Mouse (Mus musculus) stomach, embryonic 15.5 days (tissue): ENCODE measurements at regions not wholly inside any gene's neighbourhood (a gene's known extent, or its start where the extent isn't known, plus 50 kb on each side); places are given as distances from the start of the nearest gene placed in this dataset. TPM values are rescaled to one million over a fixed set of nuclear protein-coding genes. Genes with fewer than 3 reads are reported as not detected.
"Not testable (repeated sequence)": the region's sequence is repeated elsewhere in the genome, so short reads cannot be mapped to it uniquely, and the experiment has no call there.

Source experiments
- ATAC-seq: fragments of 200-750 bp; cut with Nextera tagmentation; 2 replicates; pipeline ENCODE4 v1.8.0; 2017; ENCODE audit warnings: low read depth, moderate number of reproducible peaks, moderate TSS enrichment; ENCODE audit not compliant: insufficient read depth, low FRiP score
- H3K27ac ChIP-seq: fragments of 300-500 bp; sonication (generic); 2 replicates; pipeline ENCODE4 v1.5.1; 2015; ENCODE audit warnings: mild to moderate bottlenecking, inconsistent platforms
- H3K27me3 ChIP-seq: fragments of 300-500 bp; sonication (generic); replicated peaks from 2 replicates; pipeline ENCODE4 v1.6.1; 2015; ENCODE audit warnings: inconsistent platforms
- H3K36me3 ChIP-seq: fragments of 300-500 bp; sonication (generic); 2 replicates; pipeline ENCODE4 v1.6.1; 2015; ENCODE audit warnings: inconsistent platforms
- H3K4me1 ChIP-seq: fragments of 300-500 bp; sonication (generic); 2 replicates; pipeline ENCODE4 v1.6.1; 2015; ENCODE audit warnings: inconsistent platforms
- H3K4me2 ChIP-seq: fragments of 300-500 bp; sonication (generic); 2 replicates; pipeline ENCODE4 v1.6.1; 2015; ENCODE audit warnings: mild to moderate bottlenecking, inconsistent platforms
- H3K4me3 ChIP-seq: fragments of 300-500 bp; sonication (generic); replicated peaks from 2 replicates; pipeline ENCODE4 v1.5.1; 2015; ENCODE audit warnings: inconsistent platforms
- H3K9ac ChIP-seq: fragments of 300-500 bp; sonication (generic); 2 replicates; pipeline ENCODE4 v1.6.1; 2015; ENCODE audit warnings: inconsistent platforms
- H3K9me3 ChIP-seq: fragments of 300-500 bp; sonication (generic); 2 replicates; pipeline ENCODE4 v1.6.1; 2016; ENCODE audit warnings: inconsistent platforms
- WGBS: fragments of 180-500 bp; shearing (Covaris S2); methylation state at CpG from one replicate; pipeline ENCODE4 v1.1.7; 2015; 5-methylcytosine and 5-hydroxymethylcytosine counted together
- microRNA-seq: library from miRNA; unstranded; fragments of <30 nt; microRNA quantifications from one replicate; pipeline ENCODE4, GENCODE M21; 2016

- no peak overlapping the region for H3K4me3 ChIP-seq
- WGBS: 53% methylated on average over 3 of the region's 3 CpGs
- no peaks in the 10 kb centered on the region for H3K36me3 ChIP-seq
- H3K4me1 ChIP-seq: no peaks in the 10 kb centered on the region
- ATAC-seq: no peak
- no peaks in the 10 kb centered on the region for H3K27me3 ChIP-seq
- no peaks in the 10 kb centered on the region for H3K9me3 ChIP-seq
- H3K9ac ChIP-seq: no peak overlapping the region
- no peak overlapping the region for H3K27ac ChIP-seq
- no peak overlapping the region for H3K4me2 ChIP-seq
Measured at GRCm38 (mm10) chr14:96681740-96682139, 162.8 kb upstream of the Klhl1 start.

GRCm38 (mm10) chr14:96676213-96676612 lies 157.3 kb upstream of the Klhl1 start:
- H3K4me3 ChIP-seq: no peak overlapping the region
- no peak for ATAC-seq
- 53% methylated on average over 1 of the region's 1 CpGs for WGBS
- no peak overlapping the region for H3K9ac ChIP-seq
- no peak overlapping the region for H3K4me2 ChIP-seq
- no peaks in the 10 kb centered on the region for H3K9me3 ChIP-seq
- H3K36me3 ChIP-seq: no peaks in the 10 kb centered on the region
- no peak overlapping the region for H3K27ac ChIP-seq
- no peaks in the 10 kb centered on the region for H3K27me3 ChIP-seq
- H3K4me1 ChIP-seq: no peaks in the 10 kb centered on the region

GRCm38 (mm10) chr14:96668635-96669034 lies 149.7 kb upstream of the Klhl1 start:
- no peak overlapping the region for H3K9ac ChIP-seq
- ATAC-seq: no peak

GRCm38 (mm10) chr14:96656500-96656899 lies 137.6 kb upstream of the Klhl1 start:
- Histone ChIP-seq H3K4me2 (no peak overlapping the region), H3K36me3 (no peaks in the 10 kb centered on the region), H3K9me3 (no peaks in the 10 kb centered on the region), H3K4me3 (no peak overlapping the region), H3K27me3 (no peaks in the 10 kb centered on the region), H3K4me1 (no peaks in the 10 kb centered on the region), H3K27ac (no peak overlapping the region), H3K9ac (no peak overlapping the region)
- 97% methylated on average over 1 of the region's 1 CpGs for WGBS
- ATAC-seq: no peak

More at GRCm38 (mm10) chr14:96668635-96669034, 149.7 kb upstream of the Klhl1 start:
- no peaks in the 10 kb centered on the region for H3K4me1 ChIP-seq
- no peaks in the 10 kb centered on the region for H3K27me3 ChIP-seq
- H3K9me3 ChIP-seq: no peaks in the 10 kb centered on the region
- WGBS: 61% methylated on average over 2 of the region's 2 CpGs
- no peak overlapping the region for H3K4me3 ChIP-seq
- no peaks in the 10 kb centered on the region for H3K36me3 ChIP-seq
- H3K4me2 ChIP-seq: no peak overlapping the region
- no peak overlapping the region for H3K27ac ChIP-seq

- no peaks in the 10 kb centered on the region for H3K36me3 ChIP-seq
- H3K27me3 ChIP-seq: no peaks in the 10 kb centered on the region
- no peak overlapping the region for H3K4me3 ChIP-seq
- H3K9ac ChIP-seq: no peak overlapping the region
- ATAC-seq: no peak
- H3K27ac ChIP-seq: no peak overlapping the region
- no peaks in the 10 kb centered on the region for H3K4me1 ChIP-seq
- H3K4me2 ChIP-seq: no peak overlapping the region
- WGBS: 76% methylated on average over 2 of the region's 2 CpGs
- H3K9me3 ChIP-seq: no peaks in the 10 kb centered on the region
Measured at GRCm38 (mm10) chr14:96630291-96630690, 111.4 kb upstream of the Klhl1 start.

GRCm38 (mm10) chr14:96606736-96607135 lies 87.8 kb upstream of the Klhl1 start:
- Histone ChIP-seq H3K36me3 (no peaks in the 10 kb centered on the region), H3K27ac (no peak overlapping the region), H3K4me1 (no peaks in the 10 kb centered on the region), H3K9ac (no peak overlapping the region), H3K9me3 (no peaks in the 10 kb centered on the region), H3K4me3 (no peak overlapping the region), H3K4me2 (no peak overlapping the region), H3K27me3 (no peaks in the 10 kb centered on the region)
- WGBS: 77% methylated on average over 4 of the region's 4 CpGs
- no peak for ATAC-seq

GRCm38 (mm10) chr14:96601092-96601491 lies 82.2 kb upstream of the Klhl1 start:
- H3K4me2 ChIP-seq, ATAC-seq: not testable (repeated sequence)
- WGBS: 65% methylated on average over 1 of the region's 1 CpGs

GRCm38 (mm10) chr14:96592051-96592450 lies 73.1 kb upstream of the Klhl1 start:
- H3K27ac ChIP-seq: no peak overlapping the region
- H3K4me3 ChIP-seq: no peak overlapping the region
- H3K27me3 ChIP-seq: no peaks in the 10 kb centered on the region
- no peaks in the 10 kb centered on the region for H3K36me3 ChIP-seq
- no peak overlapping the region for H3K9ac ChIP-seq
- H3K4me1 ChIP-seq: no peaks in the 10 kb centered on the region
- ATAC-seq: no peak
- H3K9me3 ChIP-seq: no peaks in the 10 kb centered on the region
- H3K4me2 ChIP-seq: no peak overlapping the region

More at GRCm38 (mm10) chr14:96601092-96601491, 82.2 kb upstream of the Klhl1 start:
- H3K9ac ChIP-seq, H3K27ac ChIP-seq, H3K9me3 ChIP-seq, H3K4me1 ChIP-seq, H3K36me3 ChIP-seq, H3K4me3 ChIP-seq, H3K27me3 ChIP-seq: not testable (repeated sequence)

Small RNAs in the stretch of these regions (microRNA-seq; reads per million reads assigned to microRNA genes)
- not detected for gene Gm27441
